Mouse (Mus musculus): ENCODE results near the gene Lrrc25. TPM values are rescaled to one million over a fixed set of nuclear protein-coding genes. Genes with fewer than 3 reads are reported as not detected.

The Lrrc25 gene
- total and polyA plus RNA-seq, 3 experiments: 0.30 to 5.9 (median 2.4) TPM

GRCm38 (mm10) chr8:70627041-70627440, 11.1 kb downstream of the Lrrc25 start:
- no peaks in the 10 kb centered on the region for H3K79me2 ChIP-seq (replicated peaks; ENCODE audit: control insufficient read depth, extremely low read depth, insufficient read depth, poor library complexity, severe bottlenecking)
- no peaks in the 10 kb centered on the region for H3K36me3 ChIP-seq (replicated peaks in 1 of 2; ENCODE audit: control insufficient read depth in 1 of 2, insufficient read depth in 1 of 2, low read length in 1 of 2)
- no peak for DNase-seq (ENCODE audit: extremely low read depth)
- no peak overlapping the region for H3K27ac ChIP-seq (ENCODE audit: insufficient read depth, low read depth)
- peaks cover 10% of the 10 kb centered on the region for H3K9me3 ChIP-seq (replicated peaks; ENCODE audit: low read length)
- TF ChIP-seq MYC (IDR thresholded peaks at IDR 0.05; ENCODE audit: low read depth, low read length) (no peak), GABPA (IDR thresholded peaks at IDR 0.05; ENCODE audit: insufficient replicate concordance, low read depth, low read length) (no peak), SMC3 (IDR thresholded peaks at IDR 0.05; ENCODE audit: low read depth, low read length) (no peak), ZC3H11A (IDR thresholded peaks at IDR 0.05; ENCODE audit: low read depth, low read length) (no peak), TBP (conservative IDR thresholded peaks at IDR 0.05; ENCODE audit: low read depth, low read length) (no peak), ETS1 (conservative IDR thresholded peaks at IDR 0.05; ENCODE audit: low read depth, low read length) (no peak), USF1 (IDR thresholded peaks at IDR 0.05; ENCODE audit: low read depth, low read length) (no peak), ZMIZ1 (IDR thresholded peaks at IDR 0.05; ENCODE audit: low read depth, low read length) (no peak), ZNF384 (IDR thresholded peaks at IDR 0.05; ENCODE audit: low read depth, low read length) (no peak), ZKSCAN1 (IDR thresholded peaks at IDR 0.05; ENCODE audit: borderline replicate concordance, low read depth, low read length) (no peak), JUND (conservative IDR thresholded peaks at IDR 0.05; ENCODE audit: low read depth, low read length) (no peak), RAD21 (IDR thresholded peaks at IDR 0.05; ENCODE audit: low read depth, low read length) (no peak)
- no peaks in the 10 kb centered on the region for H3K27me3 ChIP-seq (replicated peaks)
- dilution Hi-C loops (cut with MboI; ENCODE audit: extremely low pct_ligation_motif_present, extremely low pct_unique_long_range_greater_than_20kb, low sequenced_read_pairs) (no loop called here), in situ Hi-C loops (cut with MboI; ENCODE audit: low pct_ligation_motif_present, low pct_unique_long_range_greater_than_20kb, low sequenced_read_pairs) (no loop called here)
- peaks cover 3 to 35% of the 10 kb centered on the region in 2 experiments for H3K4me1 ChIP-seq (ENCODE audit: control insufficient read depth in 1 of 2, insufficient read depth in 2 of 2)
- H3K4me2 ChIP-seq (ENCODE audit: insufficient read depth, low read depth, poor library complexity, severe bottlenecking): no peak overlapping the region
- no peak overlapping the region for H3K4me3 ChIP-seq (replicated peaks in 1 of 3; ENCODE audit: low read depth in 2 of 3, low read length in 2 of 3, poor library complexity in 1 of 3)
- H3K9ac ChIP-seq (ENCODE audit: insufficient read depth, low read depth): no peak overlapping the region

- H3K9ac ChIP-seq (ENCODE audit: insufficient read depth, low read depth): no peak overlapping the region; the same call in 1 of the 2 replicates
- in situ Hi-C loops (cut with MboI; ENCODE audit: low pct_ligation_motif_present, low pct_unique_long_range_greater_than_20kb, low sequenced_read_pairs): no loop called here
- no peak for DNase-seq (ENCODE audit: extremely low read depth)
Measured at GRCm38 (mm10) chr8:70628986-70629490, 13.1 kb downstream of the Lrrc25 start.

More at GRCm38 (mm10) chr8:70628986-70629490, 13.1 kb downstream of the Lrrc25 start:
- Histone ChIP-seq H3K79me2 (replicated peaks; ENCODE audit: control insufficient read depth, extremely low read depth, insufficient read depth, poor library complexity, severe bottlenecking) (no peaks in the 10 kb centered on the region), H3K27ac (ENCODE audit: insufficient read depth, low read depth) (no peak overlapping the region), H3K4me2 (ENCODE audit: insufficient read depth, low read depth, poor library complexity, severe bottlenecking) (peak overlapping the region; percentile 8), H3K36me3 (replicated peaks in 1 of 2; ENCODE audit: control insufficient read depth in 1 of 2, insufficient read depth in 1 of 2, low read length in 1 of 2) (no peaks in the 10 kb centered on the region), H3K27me3 (replicated peaks) (no peaks in the 10 kb centered on the region), H3K9me3 (replicated peaks; ENCODE audit: low read length) (peaks cover 10% of the 10 kb centered on the region), H3K4me1 (ENCODE audit: control insufficient read depth in 1 of 2, insufficient read depth in 2 of 2) (peaks cover 12 to 50% of the 10 kb centered on the region in 2 experiments), H3K4me3 (replicated peaks in 1 of 3; ENCODE audit: low read depth in 2 of 3, low read length in 2 of 3, poor library complexity in 1 of 3) (peak overlapping the region in 1 of 3 experiments; percentile 32)
- dilution Hi-C loops (cut with MboI; ENCODE audit: extremely low pct_ligation_motif_present, extremely low pct_unique_long_range_greater_than_20kb, low sequenced_read_pairs): no loop called here
- TF ChIP-seq MAX (IDR thresholded peaks at IDR 0.05; ENCODE audit: low read length) (no peak), SMC3 (IDR thresholded peaks at IDR 0.05; ENCODE audit: low read depth, low read length) (no peak), HCFC1 (IDR thresholded peaks at IDR 0.05; ENCODE audit: low read depth, low read length) (no peak), CTCF (conservative IDR thresholded peaks at IDR 0.05 in 1 of 2, IDR thresholded peaks at IDR 0.05 in 1 of 2; ENCODE audit: low read depth in 2 of 2, low read length in 2 of 2) (no peak), BHLHE40 (IDR thresholded peaks at IDR 0.05; ENCODE audit: low read depth, low read length) (no peak), EP300 (IDR thresholded peaks at IDR 0.05; ENCODE audit: low read length) (no peak), PAX5 (IDR thresholded peaks at IDR 0.05; ENCODE audit: low read length) (no peak), ZKSCAN1 (IDR thresholded peaks at IDR 0.05; ENCODE audit: borderline replicate concordance, low read depth, low read length) (no peak), KAT2A (IDR thresholded peaks at IDR 0.05; ENCODE audit: insufficient replicate concordance, low read length) (no peak), JUND (conservative IDR thresholded peaks at IDR 0.05; ENCODE audit: low read depth, low read length) (no peak), RAD21 (IDR thresholded peaks at IDR 0.05; ENCODE audit: low read depth, low read length) (no peak), ZMIZ1 (IDR thresholded peaks at IDR 0.05; ENCODE audit: low read depth, low read length) (no peak), ZC3H11A (IDR thresholded peaks at IDR 0.05; ENCODE audit: low read depth, low read length) (no peak)
